Mouse (Mus musculus) ES-Bruce4 (cell line): ENCODE measurements around the gene Ccdc3.

Experiments used
- CTCF ChIP-seq: IDR thresholded peaks from one replicate; pipeline ENCODE4 v1.8.1; 2011; ENCODE audit warnings: low read depth, low read length
- EP300 ChIP-seq: IDR thresholded peaks from 2 replicates; pipeline ENCODE4 v1.6.1; 2011; ENCODE audit warnings: low read depth, low read length; ENCODE audit not compliant: insufficient read depth
- POLR2A ChIP-seq: IDR thresholded peaks from one replicate; pipeline ENCODE4 v1.8.1; 2011; ENCODE audit warnings: low read length; ENCODE audit not compliant: insufficient read depth

DNA sequence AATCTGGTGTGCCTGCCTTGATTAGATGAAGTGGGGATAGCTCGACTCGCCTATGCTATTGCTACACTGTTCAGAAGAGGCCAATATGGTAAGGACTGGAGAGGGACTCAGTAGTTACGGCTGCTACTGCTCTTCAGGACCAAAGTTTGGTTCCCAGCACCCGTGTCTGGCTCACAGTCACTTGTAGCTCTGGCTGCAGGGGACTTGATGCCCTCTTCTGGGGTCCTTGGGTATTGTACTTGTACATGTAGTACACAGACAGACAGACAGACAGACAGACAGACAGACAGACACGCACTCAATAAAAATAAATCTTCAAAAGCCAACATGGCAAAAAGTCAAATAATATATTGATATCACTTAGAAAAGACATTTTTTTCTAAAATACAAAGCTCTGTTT lies 17.1 kb downstream of the Ccdc3 start:
- TF ChIP-seq EP300, result no peak
- TF ChIP-seq POLR2A, result no peak
- TF ChIP-seq CTCF, result no peak
